Mouse (Mus musculus) neural tube, embryonic 11.5 days (tissue): Measurements from ENCODE around the gene Zfhx3. TPM values are rescaled to one million over a fixed set of nuclear protein-coding genes. Genes with fewer than 3 reads are reported as not detected.
A peak's percentile ranks its signal among the peaks of the same experiment; 100 is the strongest.

ENCODE experiments used
- ATAC-seq: fragments of 200-750 bp; cut with Nextera tagmentation; 2 replicates; pipeline ENCODE4 v1.8.0; 2017; ENCODE audit warnings: moderate number of reproducible peaks, mild to moderate bottlenecking, moderate TSS enrichment, moderate library complexity; ENCODE audit not compliant: insufficient read depth, low FRiP score, low TSS enrichment
- DNase-seq: peaks from one replicate; pipeline ENCODE4 v3.0.0-alpha.2; 2015; ENCODE audit warnings: low spot score
- H3K27ac ChIP-seq: fragments of 300-500 bp; sonication (generic); 2 replicates; pipeline ENCODE4 v1.5.1; 2014; ENCODE audit warnings: low read depth, mild to moderate bottlenecking, low read length
- H3K27me3 ChIP-seq: fragments of 300-500 bp; sonication (generic); 2 replicates; pipeline ENCODE4 v1.6.1; 2014; ENCODE audit warnings: mild to moderate bottlenecking, low read length, mixed read lengths; ENCODE audit not compliant: control insufficient read depth, insufficient read depth
- H3K36me3 ChIP-seq: fragments of 300-500 bp; sonication (generic); 2 replicates; pipeline ENCODE4 v1.6.1; 2014; ENCODE audit warnings: mild to moderate bottlenecking, low read length, moderate library complexity, mixed read lengths; ENCODE audit not compliant: control insufficient read depth, insufficient read depth
- H3K4me1 ChIP-seq: fragments of 300-500 bp; sonication (generic); 2 replicates; pipeline ENCODE4 v1.6.1; 2014; ENCODE audit warnings: low read length, mixed read lengths; ENCODE audit not compliant: control insufficient read depth, insufficient read depth
- H3K4me2 ChIP-seq: fragments of 300-500 bp; sonication (generic); 2 replicates; pipeline ENCODE4 v1.6.1; 2014; ENCODE audit warnings: low read depth, mild to moderate bottlenecking, moderate library complexity
- H3K4me3 ChIP-seq: fragments of 300-500 bp; sonication (generic); 2 replicates; pipeline ENCODE4 v1.5.1; 2014; ENCODE audit warnings: low read depth, low read length
- H3K9ac ChIP-seq: fragments of 300-500 bp; sonication (generic); 2 replicates; pipeline ENCODE4 v1.6.1; 2014; ENCODE audit warnings: mild to moderate bottlenecking, low read length
- H3K9me3 ChIP-seq: fragments of 300-500 bp; sonication (generic); 2 replicates; pipeline ENCODE4 v1.6.1; 2016; ENCODE audit warnings: low read length; ENCODE audit not compliant: control insufficient read depth
- WGBS: fragments of 180-500 bp; shearing (Covaris S2); extraction: QIAGEN DNeasy Blood & Tissue Kit; methylation state at CpG from one replicate; pipeline ENCODE4 v1.1.7; 2014; 5-methylcytosine and 5-hydroxymethylcytosine counted together
- polyA plus RNA-seq: library from polyadenylated mRNA; unstranded; fragments of >200 nt; fragmentation: Nextera tagmentation; extraction: Ambion mirVana; gene quantifications from 2 replicates; pipeline ENCODE4 v1.2.1, GENCODE M21; 2014

The Zfhx3 gene
- polyA plus RNA-seq, 1 experiment from 2014 or later: 36.2 TPM

GRCm38 (mm10) chr8:108790559-108791293, 848.3 kb downstream of the Zfhx3 start:
- no peak overlapping the region for H3K9ac ChIP-seq
- H3K4me1 ChIP-seq: peaks cover 19% of the 10 kb centered on the region
- no peak overlapping the region for H3K4me2 ChIP-seq
- peaks cover 31% of the 10 kb centered on the region for H3K36me3 ChIP-seq
- DNase-seq (peak; percentile 46), ATAC-seq (no peak)
- H3K27me3 ChIP-seq: no peaks in the 10 kb centered on the region
- 69% methylated on average over 14 of the region's 14 CpGs for WGBS
- peaks cover 12% of the 10 kb centered on the region for H3K9me3 ChIP-seq
- H3K4me3 ChIP-seq: no peak overlapping the region
- no peak overlapping the region for H3K27ac ChIP-seq

- H3K9me3 ChIP-seq: peaks cover 12% of the 10 kb centered on the region
- no peak overlapping the region for H3K4me2 ChIP-seq
- DNase-seq (no peak), ATAC-seq (no peak)
- H3K27ac ChIP-seq: no peak overlapping the region
- H3K4me1 ChIP-seq: no peaks in the 10 kb centered on the region
- H3K36me3 ChIP-seq: peaks cover 34% of the 10 kb centered on the region
- H3K4me3 ChIP-seq: no peak overlapping the region
- no peak overlapping the region for H3K9ac ChIP-seq
- H3K27me3 ChIP-seq: no peaks in the 10 kb centered on the region
- WGBS: 95% methylated on average over 3 of the region's 3 CpGs
Measured at GRCm38 (mm10) chr8:108796076-108796475, 853.6 kb downstream of the Zfhx3 start.

- Histone ChIP-seq H3K9ac (no peak overlapping the region), H3K4me3 (no peak overlapping the region), H3K27ac (no peak overlapping the region), H3K9me3 (peaks cover 12% of the 10 kb centered on the region), H3K27me3 (no peaks in the 10 kb centered on the region), H3K4me1 (no peaks in the 10 kb centered on the region; the same call in 1 of the 2 replicates), H3K4me2 (no peak overlapping the region), H3K36me3 (peaks cover 34% of the 10 kb centered on the region)
- ATAC-seq (no peak), DNase-seq (no peak)
- WGBS: 75% methylated on average over 3 of the region's 3 CpGs
Measured at GRCm38 (mm10) chr8:108796882-108797281, 854.4 kb downstream of the Zfhx3 start.

GRCm38 (mm10) chr8:108798012-108798411, 855.6 kb downstream of the Zfhx3 start:
- Histone ChIP-seq H3K27ac (no peak overlapping the region), H3K36me3 (peaks cover 25% of the 10 kb centered on the region)

GRCm38 (mm10) chr8:108799250-108799649, 856.8 kb downstream of the Zfhx3 start:
- H3K9me3 ChIP-seq: no peaks in the 10 kb centered on the region; the same call in 1 of the 2 replicates
- no peak overlapping the region for H3K27ac ChIP-seq
- no peak overlapping the region for H3K9ac ChIP-seq
- ATAC-seq (no peak), DNase-seq (no peak)
- no peaks in the 10 kb centered on the region; the same call in 1 of the 2 replicates for H3K4me1 ChIP-seq
- no peak overlapping the region for H3K4me2 ChIP-seq
- no peak overlapping the region for H3K4me3 ChIP-seq
- no peaks in the 10 kb centered on the region for H3K27me3 ChIP-seq
- peaks cover 13% of the 10 kb centered on the region for H3K36me3 ChIP-seq
- WGBS: 92% methylated on average over 6 of the region's 6 CpGs

More at GRCm38 (mm10) chr8:108798012-108798411, 855.6 kb downstream of the Zfhx3 start:
- H3K9me3 ChIP-seq: peaks cover 2% of the 10 kb centered on the region
- no peaks in the 10 kb centered on the region for H3K27me3 ChIP-seq
- no peak overlapping the region for H3K4me3 ChIP-seq
- H3K9ac ChIP-seq: no peak overlapping the region
- no peaks in the 10 kb centered on the region; the same call in 1 of the 2 replicates for H3K4me1 ChIP-seq
- WGBS: 73% methylated on average over 12 of the region's 12 CpGs
- ATAC-seq: no peak; the same call in 1 of the 2 replicates
- peak; percentile 46 for DNase-seq
- no peak overlapping the region for H3K4me2 ChIP-seq

GRCm38 (mm10) chr8:108800357-108800756, 857.9 kb downstream of the Zfhx3 start:
- no peak for DNase-seq
- H3K36me3 ChIP-seq: peaks cover 5% of the 10 kb centered on the region
- no peak overlapping the region for H3K4me3 ChIP-seq
- H3K9me3 ChIP-seq: no peaks in the 10 kb centered on the region
- no peak overlapping the region for H3K9ac ChIP-seq
- H3K27ac ChIP-seq: no peak overlapping the region
- WGBS: 96% methylated on average over 15 of the region's 15 CpGs
- ATAC-seq: no peak
- H3K4me1 ChIP-seq: no peaks in the 10 kb centered on the region; the same call in 1 of the 2 replicates
- no peaks in the 10 kb centered on the region for H3K27me3 ChIP-seq
- H3K4me2 ChIP-seq: no peak overlapping the region

GRCm38 (mm10) chr8:108803017-108803416, 860.6 kb downstream of the Zfhx3 start:
- Histone ChIP-seq H3K4me3 (no peak overlapping the region), H3K27me3 (no peaks in the 10 kb centered on the region), H3K4me1 (no peaks in the 10 kb centered on the region; the same call in 1 of the 2 replicates), H3K9ac (no peak overlapping the region), H3K27ac (no peak overlapping the region), H3K9me3 (no peaks in the 10 kb centered on the region), H3K36me3 (peaks cover 5% of the 10 kb centered on the region), H3K4me2 (no peak overlapping the region)
- ATAC-seq (no peak), DNase-seq (no peak)
- 76% methylated on average over 6 of the region's 6 CpGs for WGBS

GRCm38 (mm10) chr8:108811694-108812093, 869.2 kb downstream of the Zfhx3 start:
- Histone ChIP-seq H3K4me1 (peaks cover 4% of the 10 kb centered on the region; the same call in 1 of the 2 replicates), H3K27ac (no peak overlapping the region), H3K36me3 (no peaks in the 10 kb centered on the region; the same call in 1 of the 2 replicates), H3K4me3 (no peak overlapping the region), H3K27me3 (no peaks in the 10 kb centered on the region), H3K9me3 (no peaks in the 10 kb centered on the region), H3K4me2 (no peak overlapping the region), H3K9ac (no peak overlapping the region)
- 53% methylated on average over 10 of the region's 10 CpGs for WGBS
- DNase-seq (no peak), ATAC-seq (no peak)

GRCm38 (mm10) chr8:108813375-108813774, 870.9 kb downstream of the Zfhx3 start:
- no peaks in the 10 kb centered on the region; the same call in 1 of the 2 replicates for H3K36me3 ChIP-seq
- WGBS: 79% methylated on average over 12 of the region's 12 CpGs

More at GRCm38 (mm10) chr8:108813375-108813774, 870.9 kb downstream of the Zfhx3 start:
- Histone ChIP-seq H3K4me2 (no peak overlapping the region), H3K9me3 (no peaks in the 10 kb centered on the region), H3K4me3 (no peak overlapping the region), H3K27me3 (no peaks in the 10 kb centered on the region), H3K27ac (no peak overlapping the region), H3K9ac (no peak overlapping the region), H3K4me1 (peaks cover 4% of the 10 kb centered on the region; the same call in 1 of the 2 replicates)
- DNase-seq (no peak), ATAC-seq (no peak)
